Mouse (Mus musculus): ENCODE measurements around the gene Dnah2. TPM values are rescaled to one million over a fixed set of nuclear protein-coding genes. Genes with fewer than 3 reads are reported as not detected.
A peak's percentile ranks its signal among the peaks of the same experiment; 100 is the strongest.

The Dnah2 gene
- polyA plus RNA-seq, 1 experiment from 2014 or later: 0.90 TPM

- ATAC-seq (ENCODE audit: low FRiP score, low TSS enrichment): 0 out of 2 replicates have a peak, but pooled peaks have one; percentile 23
- H3K27ac ChIP-seq (ENCODE audit: low read length): no peak overlapping the region
- WGBS: 29% methylated on average over 4 of the region's 4 CpGs
These were observed 89.0 kb downstream of the Dnah2 start for GRCm38 (mm10) chr11:69459883-69460282.

GRCm38 (mm10) chr11:69457006-69457579, 91.8 kb downstream of the Dnah2 start:
- no peaks in the 10 kb centered on the region for H3K27me3 ChIP-seq (ENCODE audit: insufficient read depth, low read length)
- 50% methylated on average over 6 of the region's 6 CpGs for WGBS
- H3K9me3 ChIP-seq (ENCODE audit: low read length): no peaks in the 10 kb centered on the region

More at GRCm38 (mm10) chr11:69459883-69460282, 89.0 kb downstream of the Dnah2 start:
- Histone ChIP-seq H3K36me3 (ENCODE audit: insufficient read depth, low read length) (no peaks in the 10 kb centered on the region), H3K27me3 (ENCODE audit: insufficient read depth, low read length) (no peaks in the 10 kb centered on the region), H3K9me3 (ENCODE audit: low read length) (0 out of 2 replicates have a peak, but pooled peaks cover 3% of the 10 kb centered on the region), H3K4me2 (replicated peaks; ENCODE audit: low read depth, low read length) (no peak overlapping the region), H3K4me3 (ENCODE audit: low read length) (no peak overlapping the region), H3K4me1 (ENCODE audit: insufficient read depth, low read length) (0 out of 2 replicates have a peak, but pooled peaks cover 3% of the 10 kb centered on the region), H3K9ac (replicated peaks; ENCODE audit: low read length) (no peak overlapping the region)

GRCm38 (mm10) chr11:69452114-69452867, 96.6 kb downstream of the Dnah2 start:
- Histone ChIP-seq H3K9me3 (ENCODE audit: low read length) (no peaks in the 10 kb centered on the region), H3K4me2 (replicated peaks; ENCODE audit: low read depth, low read length) (peak overlapping the region; percentile 17), H3K27me3 (ENCODE audit: insufficient read depth, low read length) (no peaks in the 10 kb centered on the region), H3K4me3 (ENCODE audit: low read length) (0 out of 2 replicates have a peak overlapping the region, but pooled peaks have one; percentile 7), H3K4me1 (ENCODE audit: insufficient read depth, low read length) (peaks cover 15% of the 10 kb centered on the region), H3K9ac (replicated peaks; ENCODE audit: low read length) (peak overlapping the region; percentile 36; the same call in 1 of the 2 replicates), H3K27ac (ENCODE audit: low read length) (peak overlapping the region; percentile 22; the same call in 1 of the 2 replicates), H3K36me3 (ENCODE audit: insufficient read depth, low read length) (no peaks in the 10 kb centered on the region)
- no peak for ATAC-seq (ENCODE audit: low FRiP score, low TSS enrichment)
- WGBS: 44% methylated on average over 23 of the region's 23 CpGs

More at GRCm38 (mm10) chr11:69457006-69457579, 91.8 kb downstream of the Dnah2 start:
- Histone ChIP-seq H3K27ac (ENCODE audit: low read length) (0 out of 2 replicates have a peak overlapping the region, but pooled peaks have one; percentile 12), H3K4me3 (ENCODE audit: low read length) (no peak overlapping the region), H3K36me3 (ENCODE audit: insufficient read depth, low read length) (no peaks in the 10 kb centered on the region), H3K9ac (replicated peaks; ENCODE audit: low read length) (no peak overlapping the region), H3K4me1 (ENCODE audit: insufficient read depth, low read length) (peaks cover 13% of the 10 kb centered on the region), H3K4me2 (replicated peaks; ENCODE audit: low read depth, low read length) (no peak overlapping the region)
- 0 out of 2 replicates have a peak, but pooled peaks have one; percentile 63 for ATAC-seq (ENCODE audit: low FRiP score, low TSS enrichment)

- Histone ChIP-seq H3K4me1 (ENCODE audit: insufficient read depth, low read length) (peaks cover 11% of the 10 kb centered on the region), H3K27ac (ENCODE audit: low read length) (no peak overlapping the region), H3K36me3 (ENCODE audit: insufficient read depth, low read length) (no peaks in the 10 kb centered on the region), H3K9ac (replicated peaks; ENCODE audit: low read length) (no peak overlapping the region), H3K4me3 (ENCODE audit: low read length) (no peak overlapping the region), H3K4me2 (replicated peaks; ENCODE audit: low read depth, low read length) (no peak overlapping the region), H3K27me3 (ENCODE audit: insufficient read depth, low read length) (no peaks in the 10 kb centered on the region), H3K9me3 (ENCODE audit: low read length) (no peaks in the 10 kb centered on the region)
- 90% methylated on average over 7 of the region's 7 CpGs for WGBS
- ATAC-seq (ENCODE audit: low FRiP score, low TSS enrichment): no peak
These were observed 101.6 kb downstream of the Dnah2 start for GRCm38 (mm10) chr11:69447299-69447698.

GRCm38 (mm10) chr11:69443328-69443727, 105.6 kb downstream of the Dnah2 start:
- Histone ChIP-seq H3K9ac (replicated peaks; ENCODE audit: low read length) (no peak overlapping the region), H3K4me2 (replicated peaks; ENCODE audit: low read depth, low read length) (no peak overlapping the region), H3K36me3 (ENCODE audit: insufficient read depth, low read length) (no peaks in the 10 kb centered on the region), H3K27ac (ENCODE audit: low read length) (peak overlapping the region; percentile 38; the same call in 1 of the 2 replicates), H3K4me1 (ENCODE audit: insufficient read depth, low read length) (peaks cover 7% of the 10 kb centered on the region; the same call in 1 of the 2 replicates), H3K27me3 (ENCODE audit: insufficient read depth, low read length) (no peaks in the 10 kb centered on the region), H3K9me3 (ENCODE audit: low read length) (no peaks in the 10 kb centered on the region), H3K4me3 (ENCODE audit: low read length) (no peak overlapping the region)
- peak; percentile 76; the same call in 1 of the 2 replicates for ATAC-seq (ENCODE audit: low FRiP score, low TSS enrichment)
- WGBS: 22% methylated on average over 5 of the region's 5 CpGs

- Histone ChIP-seq H3K36me3 (ENCODE audit: insufficient read depth, low read length) (no peaks in the 10 kb centered on the region), H3K4me2 (replicated peaks; ENCODE audit: low read depth, low read length) (no peak overlapping the region), H3K27me3 (ENCODE audit: insufficient read depth, low read length) (no peaks in the 10 kb centered on the region), H3K9me3 (ENCODE audit: low read length) (no peaks in the 10 kb centered on the region), H3K27ac (ENCODE audit: low read length) (no peak overlapping the region), H3K4me1 (ENCODE audit: insufficient read depth, low read length) (peaks cover 1% of the 10 kb centered on the region; the same call in 1 of the 2 replicates), H3K9ac (replicated peaks; ENCODE audit: low read length) (no peak overlapping the region), H3K4me3 (ENCODE audit: low read length) (no peak overlapping the region)
- ATAC-seq (ENCODE audit: low FRiP score, low TSS enrichment): no peak
- 44% methylated on average over 3 of the region's 3 CpGs for WGBS
These were observed 111.6 kb downstream of the Dnah2 start for GRCm38 (mm10) chr11:69437291-69437690.

- 75% methylated on average over 6 of the region's 6 CpGs for WGBS
- no peak for ATAC-seq (ENCODE audit: low FRiP score, low TSS enrichment)
- H3K27ac ChIP-seq (ENCODE audit: low read length): no peak overlapping the region
- H3K27me3 ChIP-seq (ENCODE audit: insufficient read depth, low read length): no peaks in the 10 kb centered on the region
- no peak overlapping the region for H3K9ac ChIP-seq (replicated peaks; ENCODE audit: low read length)
- no peaks in the 10 kb centered on the region for H3K9me3 ChIP-seq (ENCODE audit: low read length)
- no peaks in the 10 kb centered on the region for H3K36me3 ChIP-seq (ENCODE audit: insufficient read depth, low read length)
- H3K4me1 ChIP-seq (ENCODE audit: insufficient read depth, low read length): peaks cover 15% of the 10 kb centered on the region
- H3K4me2 ChIP-seq (replicated peaks; ENCODE audit: low read depth, low read length): no peak overlapping the region
- H3K4me3 ChIP-seq (ENCODE audit: low read length): no peak overlapping the region
These were observed 115.7 kb downstream of the Dnah2 start for GRCm38 (mm10) chr11:69433189-69433588.

- no peak for ATAC-seq (ENCODE audit: low FRiP score, low TSS enrichment)
- no peak overlapping the region for H3K4me2 ChIP-seq (replicated peaks; ENCODE audit: low read depth, low read length)
These were observed 116.3 kb downstream of the Dnah2 start for GRCm38 (mm10) chr11:69432640-69432982.

GRCm38 (mm10) chr11:69431829-69432639, 116.9 kb downstream of the Dnah2 start:
- H3K4me1 ChIP-seq (ENCODE audit: insufficient read depth, low read length): peaks cover 15% of the 10 kb centered on the region
- peak overlapping the region; percentile 10; the same call in 1 of the 2 replicates for H3K4me3 ChIP-seq (ENCODE audit: low read length)
- peak overlapping the region; percentile 32 for H3K4me2 ChIP-seq (replicated peaks; ENCODE audit: low read depth, low read length)
- H3K36me3 ChIP-seq (ENCODE audit: insufficient read depth, low read length): no peaks in the 10 kb centered on the region
- peak; percentile 58; the same call in 1 of the 2 replicates for ATAC-seq (ENCODE audit: low FRiP score, low TSS enrichment)
- 33% methylated on average over 11 of the region's 11 CpGs for WGBS
- H3K27ac ChIP-seq (ENCODE audit: low read length): no peak overlapping the region
- H3K9me3 ChIP-seq (ENCODE audit: low read length): no peaks in the 10 kb centered on the region
- H3K27me3 ChIP-seq (ENCODE audit: insufficient read depth, low read length): no peaks in the 10 kb centered on the region
- H3K9ac ChIP-seq (replicated peaks; ENCODE audit: low read length): peak overlapping the region; percentile 55

More at GRCm38 (mm10) chr11:69432640-69432982, 116.3 kb downstream of the Dnah2 start:
- Histone ChIP-seq H3K9ac (replicated peaks; ENCODE audit: low read length) (peak overlapping the region; percentile 55; the same call in 1 of the 2 replicates), H3K9me3 (ENCODE audit: low read length) (no peaks in the 10 kb centered on the region), H3K36me3 (ENCODE audit: insufficient read depth, low read length) (no peaks in the 10 kb centered on the region), H3K27me3 (ENCODE audit: insufficient read depth, low read length) (no peaks in the 10 kb centered on the region), H3K27ac (ENCODE audit: low read length) (no peak overlapping the region), H3K4me3 (ENCODE audit: low read length) (no peak overlapping the region), H3K4me1 (ENCODE audit: insufficient read depth, low read length) (peaks cover 15% of the 10 kb centered on the region)
- 51% methylated on average over 11 of the region's 11 CpGs for WGBS

Measured in kidney, embryonic 16.5 days (tissue).